Mouse (Mus musculus) liver, embryonic 14.5 days (tissue): ENCODE results near the gene Cers1.

Experiments used
- CTCF ChIP-seq: IDR thresholded peaks from 2 replicates; pipeline ENCODE4 v1.5.1; 2016; ENCODE audit warnings: antibody characterized with exemption, low read depth, control low read depth
- EP300 ChIP-seq: IDR thresholded peaks from 2 replicates; pipeline ENCODE4 v1.6.1; 2016; ENCODE audit warnings: antibody characterized with exemption, low read depth

GRCm38 (mm10) chr8:70281001-70281400 lies 34.6 kb upstream of the Cers1 start:
- TF ChIP-seq EP300 (no peak), CTCF (no peak)
